Mouse (Mus musculus) heart, embryonic 15.5 days (tissue): ENCODE measurements around the gene Jkamp. TPM values are rescaled to one million over a fixed set of nuclear protein-coding genes. Genes with fewer than 3 reads are reported as not detected.

Experiments
- ATAC-seq: fragments of 200-750 bp; cut with Nextera tagmentation; replicated peaks from 2 replicates; pipeline ENCODE4 v1.8.0; 2017; ENCODE audit warnings: low read depth, moderate TSS enrichment; ENCODE audit not compliant: insufficient number of reproducible peaks, insufficient read depth, low FRiP score
- H3K27ac ChIP-seq: fragments of 300-500 bp; sonication (generic); 2 replicates; pipeline ENCODE4 v1.5.1; 2015; ENCODE audit warnings: mild to moderate bottlenecking, inconsistent platforms
- H3K27me3 ChIP-seq: fragments of 300-500 bp; sonication (generic); 2 replicates; pipeline ENCODE4 v1.6.1; 2015; ENCODE audit warnings: inconsistent platforms
- H3K36me3 ChIP-seq: fragments of 300-500 bp; sonication (generic); 2 replicates; pipeline ENCODE4 v1.6.1; 2015; ENCODE audit warnings: mild to moderate bottlenecking, inconsistent platforms
- H3K4me1 ChIP-seq: fragments of 300-500 bp; sonication (generic); replicated peaks from 2 replicates; pipeline ENCODE4 v1.6.1; 2015; ENCODE audit warnings: inconsistent platforms
- H3K4me2 ChIP-seq: fragments of 300-500 bp; sonication (generic); 2 replicates; pipeline ENCODE4 v1.6.1; 2015; ENCODE audit warnings: inconsistent platforms, mild to moderate bottlenecking, moderate library complexity
- H3K4me3 ChIP-seq: fragments of 300-500 bp; sonication (generic); 2 replicates; pipeline ENCODE4 v1.5.1; 2015; ENCODE audit warnings: mild to moderate bottlenecking, inconsistent platforms
- H3K9ac ChIP-seq: fragments of 300-500 bp; sonication (generic); 2 replicates; pipeline ENCODE4 v1.6.1; 2015; ENCODE audit warnings: mild to moderate bottlenecking, inconsistent platforms
- H3K9me3 ChIP-seq: fragments of 300-500 bp; sonication (generic); replicated peaks from 2 replicates; pipeline ENCODE4 v1.6.1; 2016; ENCODE audit warnings: inconsistent platforms
- WGBS: fragments of 180-500 bp; shearing (Covaris S2); methylation state at CpG from one replicate; pipeline ENCODE4 v1.1.7; 2015; ENCODE audit warnings: mixed read lengths; 5-methylcytosine and 5-hydroxymethylcytosine counted together
- polyA plus RNA-seq: library from polyadenylated mRNA; unstranded; fragments of >200 nt; fragmentation: Nextera tagmentation; extraction: Ambion mirVana; gene quantifications from 2 replicates; pipeline ENCODE4 v1.2.1, GENCODE M21; 2015

Gene Jkamp
- polyA plus RNA-seq, 1 experiment from 2014 or later, result 65.8 TPM

GRCm38 (mm10) chr12:72053851-72054250, 31.5 kb upstream of the Jkamp start:
- no peak for ATAC-seq
- Histone ChIP-seq H3K4me3 (no peak overlapping the region), H3K4me2 (no peak overlapping the region), H3K27me3 (no peaks in the 10 kb centered on the region), H3K4me1 (no peaks in the 10 kb centered on the region), H3K9me3 (no peaks in the 10 kb centered on the region), H3K36me3 (no peaks in the 10 kb centered on the region), H3K27ac (no peak overlapping the region), H3K9ac (no peak overlapping the region)
- 45% methylated on average over 6 of the region's 6 CpGs for WGBS

- no peak for ATAC-seq
- WGBS, result 85% methylated on average over 1 of the region's 1 CpGs
- H3K9ac ChIP-seq, result no peak overlapping the region
Observed at GRCm38 (mm10) chr12:72057780-72058179, 27.6 kb upstream of the Jkamp start.

GRCm38 (mm10) chr12:72069626-72070326, 15.6 kb upstream of the Jkamp start:
- Histone ChIP-seq H3K36me3 (peaks cover 10% of the 10 kb centered on the region; the same call in 1 of the 2 replicates), H3K9me3 (no peaks in the 10 kb centered on the region), H3K27me3 (peaks cover 34% of the 10 kb centered on the region), H3K9ac (peak overlapping the region; percentile 39), H3K27ac (no peak overlapping the region), H3K4me3 (peak overlapping the region; percentile 70), H3K4me2 (peak overlapping the region; percentile 97), H3K4me1 (peaks cover 16% of the 10 kb centered on the region)
- no peak; the same call in none of the 2 replicates for ATAC-seq
- WGBS, result 8% methylated on average over 40 of the region's 40 CpGs

More at GRCm38 (mm10) chr12:72057780-72058179, 27.6 kb upstream of the Jkamp start:
- Histone ChIP-seq H3K9me3 (no peaks in the 10 kb centered on the region), H3K4me2 (no peak overlapping the region), H3K4me1 (no peaks in the 10 kb centered on the region), H3K36me3 (no peaks in the 10 kb centered on the region), H3K27me3 (no peaks in the 10 kb centered on the region), H3K27ac (no peak overlapping the region), H3K4me3 (no peak overlapping the region)

- peaks cover 13% of the 10 kb centered on the region; the same call in 1 of the 2 replicates for H3K36me3 ChIP-seq
- peak within 1 kb of the TSS; percentile 55 for H3K9ac ChIP-seq
- under 1% methylated on average over 94 of the region's 94 CpGs for WGBS
- no peaks in the 10 kb centered on the region for H3K9me3 ChIP-seq
- H3K4me3 ChIP-seq, result peak within 1 kb of the TSS; percentile 70
- H3K27me3 ChIP-seq, result peaks cover 34% of the 10 kb centered on the region
- peaks cover 16% of the 10 kb centered on the region for H3K4me1 ChIP-seq
- no peak within 1 kb of the TSS for H3K27ac ChIP-seq
- peak within 1 kb of the TSS; percentile 97 for H3K4me2 ChIP-seq
- ATAC-seq, result peak; percentile 91
Observed at GRCm38 (mm10) chr12:72070327-72071269, 14.8 kb upstream of the Jkamp start, which contains the start of gene Gpr135. Gpr135 (minus strand) TSS chr12:72071125.

GRCm38 (mm10) chr12:72078248-72078647, 7.1 kb upstream of the Jkamp start:
- no peaks in the 10 kb centered on the region for H3K9me3 ChIP-seq
- WGBS, result 91% methylated on average over 3 of the region's 3 CpGs
- no peak overlapping the region for H3K4me2 ChIP-seq
- H3K4me1 ChIP-seq, result peaks cover 13% of the 10 kb centered on the region
- no peak overlapping the region for H3K27ac ChIP-seq
- no peaks in the 10 kb centered on the region for H3K27me3 ChIP-seq
- H3K4me3 ChIP-seq, result no peak overlapping the region
- ATAC-seq, result no peak
- H3K36me3 ChIP-seq, result peaks cover 13% of the 10 kb centered on the region; the same call in 1 of the 2 replicates
- H3K9ac ChIP-seq, result no peak overlapping the region

DNA sequence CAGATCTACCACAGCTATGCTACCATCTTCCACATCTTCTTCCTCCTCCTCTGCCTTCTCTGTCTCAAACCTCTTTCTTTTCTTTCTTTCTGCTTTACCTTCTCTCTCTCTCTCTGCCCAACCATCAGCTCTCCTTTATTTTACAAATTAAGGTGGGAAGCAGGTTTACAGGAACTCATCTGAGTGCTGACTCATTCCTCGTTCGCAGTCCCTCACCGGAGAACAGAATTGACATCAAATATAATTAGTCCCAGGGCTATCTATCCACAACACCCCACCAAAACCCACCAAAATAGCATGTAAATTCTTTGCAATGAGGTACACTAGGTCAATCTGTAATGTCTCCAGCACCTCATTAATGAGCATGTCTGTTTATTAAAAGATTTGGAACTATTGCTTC, 3.4 kb upstream of the Jkamp start:
- peak overlapping the region; percentile 58 for H3K4me2 ChIP-seq
- no peak for ATAC-seq

DNA sequence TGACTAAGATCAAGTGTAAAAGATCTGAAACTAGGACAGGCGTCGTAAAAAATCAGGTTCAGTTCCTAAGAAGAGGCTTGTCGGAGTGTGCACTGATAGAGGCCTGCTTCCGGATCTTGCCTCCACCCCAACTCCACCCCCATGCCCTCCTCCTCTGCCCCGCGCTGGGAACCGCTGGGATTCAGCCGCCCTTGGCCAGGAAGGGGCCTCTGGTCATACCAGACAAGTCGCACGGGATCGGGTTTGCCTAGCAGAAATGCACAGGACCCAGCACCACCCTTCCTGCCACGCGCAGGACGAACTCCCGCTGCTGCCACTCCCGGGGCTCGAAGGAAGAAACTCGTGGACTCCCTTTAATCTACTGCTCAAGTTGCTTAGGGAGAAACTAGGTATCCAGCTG, 3.0 kb upstream of the Jkamp start:
- Histone ChIP-seq H3K4me2 (peak overlapping the region; percentile 58), H3K27ac (0 out of 2 replicates have a peak overlapping the region, but pooled peaks have one; percentile 25), H3K9me3 (no peaks in the 10 kb centered on the region), H3K36me3 (no peaks in the 10 kb centered on the region), H3K9ac (peak overlapping the region; percentile 30; the same call in 1 of the 2 replicates), H3K27me3 (no peaks in the 10 kb centered on the region), H3K4me1 (peaks cover 21% of the 10 kb centered on the region), H3K4me3 (peak overlapping the region; percentile 31; the same call in 1 of the 2 replicates)
- WGBS, result 18% methylated on average over 18 of the region's 18 CpGs
- ATAC-seq, result no peak

More for the DNA sequence above, 3.4 kb upstream of the Jkamp start:
- Histone ChIP-seq H3K4me1 (peaks cover 20% of the 10 kb centered on the region), H3K9ac (peak overlapping the region; percentile 30; the same call in 1 of the 2 replicates), H3K36me3 (no peaks in the 10 kb centered on the region), H3K4me3 (no peak overlapping the region), H3K27ac (no peak overlapping the region), H3K27me3 (no peaks in the 10 kb centered on the region), H3K9me3 (no peaks in the 10 kb centered on the region)
- WGBS, result 79% methylated on average over 3 of the region's 3 CpGs

GRCm38 (mm10) chr12:72083265-72083664, 2.1 kb upstream of the Jkamp start:
- WGBS, result 80% methylated on average over 9 of the region's 9 CpGs
- H3K36me3 ChIP-seq, result no peaks in the 10 kb centered on the region
- no peak overlapping the region for H3K9ac ChIP-seq
- H3K4me3 ChIP-seq, result no peak overlapping the region
- H3K27me3 ChIP-seq, result no peaks in the 10 kb centered on the region
- H3K4me1 ChIP-seq, result peaks cover 28% of the 10 kb centered on the region
- peak overlapping the region; percentile 84; the same call in 1 of the 2 replicates for H3K4me2 ChIP-seq
- ATAC-seq, result no peak
- H3K9me3 ChIP-seq, result no peaks in the 10 kb centered on the region
- H3K27ac ChIP-seq, result no peak overlapping the region

DNA sequence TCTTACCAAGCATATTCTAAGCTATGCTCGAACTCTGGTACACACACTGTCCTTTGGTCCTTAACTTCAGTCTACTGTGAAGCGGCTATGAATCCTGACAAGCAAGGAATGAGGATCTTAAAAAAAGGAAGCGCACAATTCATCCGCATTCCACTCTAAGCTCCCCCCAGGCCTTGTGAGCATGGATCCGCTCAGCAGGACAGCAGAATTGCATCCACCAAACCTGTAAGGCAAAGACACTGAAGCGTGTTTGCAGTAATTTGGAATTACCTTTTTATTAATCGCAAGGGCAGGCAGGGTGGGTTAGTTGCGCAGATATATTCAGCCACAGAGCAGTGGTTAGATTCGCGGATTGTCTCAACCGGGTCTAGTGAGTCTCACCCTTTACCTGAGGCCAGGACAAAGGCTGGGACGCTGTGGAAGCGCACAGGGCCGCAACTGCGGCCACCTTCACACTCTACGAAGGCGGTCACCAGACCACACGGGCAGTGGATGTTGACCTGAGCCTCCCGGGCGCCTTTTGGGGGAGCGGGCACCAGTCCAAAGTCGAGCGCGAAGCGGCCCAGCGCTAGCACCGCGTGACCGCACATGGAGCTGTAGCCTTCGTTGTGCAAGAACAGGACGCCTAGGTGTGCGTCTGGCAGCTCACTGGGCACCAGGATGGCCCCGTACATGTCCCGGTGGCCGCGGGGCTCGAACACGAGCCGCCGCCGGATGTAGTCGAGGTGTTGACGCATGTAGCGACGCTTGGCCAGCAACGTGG, 947 bp upstream of the Jkamp start:
- H3K4me1 ChIP-seq, result peaks cover 28% of the 10 kb centered on the region
- H3K4me2 ChIP-seq, result peak overlapping the region; percentile 84
- peak overlapping the region; percentile 84 for H3K27ac ChIP-seq
- H3K36me3 ChIP-seq, result no peaks in the 10 kb centered on the region
- no peaks in the 10 kb centered on the region for H3K9me3 ChIP-seq
- H3K27me3 ChIP-seq, result no peaks in the 10 kb centered on the region
- peak overlapping the region; percentile 77 for H3K4me3 ChIP-seq
- no peak for ATAC-seq
- H3K9ac ChIP-seq, result peak overlapping the region; percentile 58
- 4% methylated on average over 46 of the region's 46 CpGs for WGBS

- Histone ChIP-seq H3K27ac (peak overlapping the region; percentile 84), H3K27me3 (no peaks in the 10 kb centered on the region), H3K9me3 (no peaks in the 10 kb centered on the region), H3K36me3 (peaks cover 3% of the 10 kb centered on the region; the same call in 1 of the 2 replicates), H3K9ac (peak overlapping the region; percentile 58), H3K4me3 (peak overlapping the region; percentile 77), H3K4me1 (peaks cover 28% of the 10 kb centered on the region), H3K4me2 (peak overlapping the region; percentile 84)
- peak; percentile 15 for ATAC-seq
- under 1% methylated on average over 31 of the region's 31 CpGs for WGBS
Observed at GRCm38 (mm10) chr12:72085024-72085328, 413 bp upstream of the Jkamp start.
